Mouse (Mus musculus) layer of hippocampus, adult 8-10 months (tissue): ENCODE results near the gene Cops9. TPM values are rescaled to one million over a fixed set of nuclear protein-coding genes. Genes with fewer than 3 reads are reported as not detected.

Experiments
- DNase-seq, 2 experiments: peaks; one replicate each; pipeline ENCODE4 v3.0.0; 2022; ENCODE audit warnings: low spot score in 2 of 2
- total RNA-seq, 4 experiments: library from RNA; stranded (reverse); gene quantifications; 2 replicates each; pipeline ENCODE4 v1.2.4; 2022

The Cops9 gene
- total RNA-seq, 4 experiments from 2014 or later: 287 to 341 (median 310) TPM

GRCm38 (mm10) chr1:92607711-92608110, 34.1 kb downstream of the Cops9 start:
- DNase-seq: no peak

DNA sequence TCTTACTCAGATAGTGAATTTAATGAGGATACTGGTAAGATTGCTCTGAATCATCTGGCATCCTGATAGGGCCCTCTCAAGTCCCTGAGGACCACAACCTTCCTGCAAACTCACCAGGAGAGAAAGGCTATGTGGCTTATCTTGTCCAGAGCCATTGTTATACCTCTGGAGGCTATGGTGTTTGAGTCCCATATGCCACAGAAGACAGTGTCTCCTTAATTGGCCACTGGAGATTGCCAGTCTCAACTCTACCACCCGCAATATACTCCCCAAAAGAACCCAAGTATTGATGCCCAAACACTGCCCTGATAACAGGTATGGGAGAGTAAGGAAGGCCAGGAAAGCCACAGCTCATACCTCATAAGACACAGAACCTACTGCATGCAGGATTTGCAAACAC, 36.3 kb downstream of the Cops9 start, which contains the start of gene Olfr1410:
TSS of gene Olfr1410 (plus strand) at position 301 of the 400 bp plus-strand sequence.
- no peak for DNase-seq

DNA sequence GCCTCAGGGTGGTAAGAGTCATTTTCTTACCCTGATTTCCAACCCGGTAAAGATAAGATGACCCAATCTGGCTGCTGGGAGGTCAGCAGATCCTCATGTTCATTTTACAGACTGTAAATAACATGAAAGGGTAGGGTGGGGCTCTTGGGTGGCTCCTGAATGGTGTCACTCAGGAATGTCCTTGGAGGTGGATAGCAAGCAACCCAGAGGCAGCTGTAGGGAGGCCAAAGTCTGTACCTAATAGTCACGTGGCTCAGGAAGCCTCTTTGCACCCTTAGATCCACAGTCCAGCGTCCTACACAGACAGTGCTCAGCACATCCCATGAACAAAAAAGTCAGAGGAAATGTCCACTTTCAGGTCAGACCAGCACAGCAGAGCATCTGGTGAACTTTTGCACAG, 45.8 kb downstream of the Cops9 start:
- no peak for DNase-seq

DNA sequence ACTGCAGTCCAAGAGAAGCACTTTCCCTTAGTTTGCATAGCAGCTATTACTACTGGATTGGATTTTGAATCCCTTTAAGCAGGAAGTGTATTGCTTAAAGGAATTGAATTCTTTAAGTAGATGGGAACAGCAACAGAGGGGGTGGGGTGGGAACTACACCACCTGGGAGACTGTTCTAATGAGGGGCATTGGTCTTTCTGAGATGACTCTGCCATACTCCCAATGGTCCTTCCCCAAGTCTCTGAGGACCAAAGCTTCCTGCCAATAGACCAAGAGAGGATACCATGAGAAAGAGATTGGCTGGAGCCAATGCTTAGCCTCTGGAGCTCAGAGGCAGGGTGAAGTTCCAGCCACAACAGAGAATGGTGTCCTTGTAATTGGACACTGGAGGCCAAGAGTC, 47.7 kb downstream of the Cops9 start, which contains the start of gene Olfr1411:
TSS of gene Olfr1411 (plus strand) at position 301 of the 400 bp plus-strand sequence.
- no peak for DNase-seq

Other genes with a start within 250 kb of the Cops9 start
- gene Ndufa10, start 168.1 kb downstream of the Cops9 start, total RNA-seq: 100 to 1,000 TPM; 244 to 286 (median 261) TPM
- not detected for gene Olfr1416, start 156.9 kb downstream of the Cops9 start, total RNA-seq
- gene Olfr1415, start 145.9 kb downstream of the Cops9 start, total RNA-seq: not detected
- gene Olfr1414, start 123.3 kb downstream of the Cops9 start, total RNA-seq: not detected
- gene Olfr1413, start 70.7 kb downstream of the Cops9 start, total RNA-seq: not detected
- gene Olfr1412, start 56.2 kb downstream of the Cops9 start, total RNA-seq: not detected
- not detected for gene Olfr1411, start 47.6 kb downstream of the Cops9 start, total RNA-seq
- gene Olfr1410, start 36.2 kb downstream of the Cops9 start, total RNA-seq: not detected
- gene Olfr12, start 24.2 kb downstream of the Cops9 start, total RNA-seq: under 1 TPM in 1 of 4 experiments, not detected in 3; 0.08 TPM
- 1 to 10 TPM in 3 of 4 experiments, under 1 TPM in 1; 0.51 to 2.3 (median 1.8) TPM for gene Otos, start 6.9 kb upstream of the Cops9 start, total RNA-seq
- gene Gpc1, start 189.7 kb upstream of the Cops9 start, total RNA-seq: 100 to 1,000 TPM; 120 to 145 (median 132) TPM